Mouse (Mus musculus): ENCODE results near the gene Pde12.

GRCm38 (mm10) chr14:26638708-26639084 lies 31.0 kb downstream of the Pde12 start:
- TF ChIP-seq CTCF (IDR thresholded peaks at IDR 0.05; ENCODE audit: low read depth, low read length) (no peak), POLR2A (IDR thresholded peaks at IDR 0.05; ENCODE audit: insufficient read depth, low read length) (no peak)

All from ES-Bruce4 (cell line).